Mouse (Mus musculus) ES-Bruce4 (cell line): ENCODE data around the gene Mfsd11. TPM values are rescaled to one million over a fixed set of nuclear protein-coding genes. Genes with fewer than 3 reads are reported as not detected.
A peak's percentile ranks its signal among the peaks of the same experiment; 100 is the strongest.

Source experiments
- H3K27ac ChIP-seq: 2 replicates; pipeline ENCODE4 v1.5.1; 2012; ENCODE audit warnings: low read length, inconsistent platforms; ENCODE audit not compliant: insufficient read depth
- H3K27me3 ChIP-seq: 2 replicates; pipeline ENCODE4 v1.6.1; 2012; ENCODE audit warnings: mild to moderate bottlenecking, low read length, inconsistent platforms; ENCODE audit not compliant: control insufficient read depth, poor library complexity, insufficient read depth, severe bottlenecking
- H3K36me3 ChIP-seq: 2 replicates; pipeline ENCODE4 v1.6.1; 2012; ENCODE audit warnings: inconsistent platforms, mild to moderate bottlenecking, low read length, moderate library complexity; ENCODE audit not compliant: control insufficient read depth, poor library complexity, insufficient read depth, severe bottlenecking
- H3K4me1 ChIP-seq: one replicate; pipeline ENCODE4 v1.8.1; 2011; ENCODE audit warnings: low read length; ENCODE audit not compliant: control insufficient read depth, insufficient read depth
- H3K4me3 ChIP-seq: 2 replicates; pipeline ENCODE4 v1.5.1; 2011; ENCODE audit warnings: low read depth, mild to moderate bottlenecking, low read length
- H3K9ac ChIP-seq: 2 replicates; pipeline ENCODE4 v1.6.1; 2012; ENCODE audit warnings: low read depth, mild to moderate bottlenecking, inconsistent platforms; ENCODE audit not compliant: poor library complexity, severe bottlenecking
- H3K9me3 ChIP-seq: replicated peaks from 2 replicates; pipeline ENCODE4 v1.6.1; 2012; ENCODE audit warnings: mild to moderate bottlenecking, low read length, inconsistent platforms; ENCODE audit not compliant: control insufficient read depth, poor library complexity, insufficient read depth, severe bottlenecking
- CTCF ChIP-seq: IDR thresholded peaks from one replicate; pipeline ENCODE4 v1.8.1; 2011; ENCODE audit warnings: low read depth, low read length
- EP300 ChIP-seq: IDR thresholded peaks from 2 replicates; pipeline ENCODE4 v1.6.1; 2011; ENCODE audit warnings: low read depth, low read length; ENCODE audit not compliant: insufficient read depth
- POLR2A ChIP-seq: IDR thresholded peaks from one replicate; pipeline ENCODE4 v1.8.1; 2011; ENCODE audit warnings: low read length; ENCODE audit not compliant: insufficient read depth
- polyA plus RNA-seq: library from polyadenylated mRNA; stranded (reverse); fragments of >200 nt; gene quantifications from 2 replicates; pipeline ENCODE4 v1.2.4, GENCODE M21; 2011; ENCODE audit warnings: low read depth; ENCODE audit not compliant: missing spikeins, insufficient read depth, insufficient read length

The Mfsd11 gene
- polyA plus RNA-seq, 1 experiment: 15.1 TPM

DNA sequence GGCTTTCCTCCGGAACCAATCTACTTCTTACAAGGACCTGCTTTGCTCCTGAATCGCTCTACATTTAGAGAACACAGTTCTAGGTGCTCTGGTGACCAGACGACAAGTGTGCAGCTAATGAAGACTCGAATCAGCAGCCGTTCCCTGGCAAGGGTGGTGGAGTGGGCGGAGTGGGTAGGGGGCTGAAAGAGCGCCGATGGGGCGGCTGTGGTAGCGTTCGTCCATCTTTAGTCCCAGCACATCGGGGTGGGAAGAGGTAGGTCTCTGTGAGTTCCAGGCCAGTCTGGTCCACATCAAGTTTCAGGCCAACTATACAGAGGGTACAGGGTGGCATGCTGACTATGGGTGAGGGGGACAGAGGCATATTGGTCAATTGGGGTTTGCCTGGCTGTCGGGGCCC is 38.6 kb upstream of the Mfsd11 start:
- Histone ChIP-seq H3K27ac (peak overlapping the region; percentile 70), H3K4me3 (peak overlapping the region; percentile 19; the same call in 1 of the 2 replicates), H3K9ac (peak overlapping the region; percentile 8), H3K36me3 (no peaks in the 10 kb centered on the region), H3K9me3 (no peaks in the 10 kb centered on the region), H3K4me1 (peaks cover 10% of the 10 kb centered on the region), H3K27me3 (no peaks in the 10 kb centered on the region)
- TF ChIP-seq CTCF: no peak
- TF ChIP-seq EP300: no peak
- TF ChIP-seq POLR2A: no peak

GRCm38 (mm10) chr11:116814076-116814883 is 38.0 kb upstream of the Mfsd11 start:
- H3K36me3 ChIP-seq: no peaks in the 10 kb centered on the region
- TF ChIP-seq CTCF (no peak), POLR2A (no peak), EP300 (peak; percentile 52)
- H3K27me3 ChIP-seq: no peaks in the 10 kb centered on the region
- H3K27ac ChIP-seq: peak overlapping the region; percentile 70
- no peaks in the 10 kb centered on the region for H3K9me3 ChIP-seq
- 0 out of 2 replicates have a peak overlapping the region, but pooled peaks have one; percentile 8 for H3K9ac ChIP-seq
- H3K4me1 ChIP-seq: peaks cover 10% of the 10 kb centered on the region
- H3K4me3 ChIP-seq: 0 out of 2 replicates have a peak overlapping the region, but pooled peaks have one; percentile 19

GRCm38 (mm10) chr11:116814884-116815415 is 37.3 kb upstream of the Mfsd11 start:
- H3K9me3 ChIP-seq: no peaks in the 10 kb centered on the region
- H3K27me3 ChIP-seq: no peaks in the 10 kb centered on the region
- H3K4me1 ChIP-seq: peaks cover 10% of the 10 kb centered on the region
- no peaks in the 10 kb centered on the region for H3K36me3 ChIP-seq
- no peak overlapping the region for H3K9ac ChIP-seq
- peak overlapping the region; percentile 51; the same call in 1 of the 2 replicates for H3K27ac ChIP-seq
- 0 out of 2 replicates have a peak overlapping the region, but pooled peaks have one; percentile 0 for H3K4me3 ChIP-seq
- TF ChIP-seq CTCF: no peak
- TF ChIP-seq EP300: no peak
- no peak for TF ChIP-seq POLR2A

DNA sequence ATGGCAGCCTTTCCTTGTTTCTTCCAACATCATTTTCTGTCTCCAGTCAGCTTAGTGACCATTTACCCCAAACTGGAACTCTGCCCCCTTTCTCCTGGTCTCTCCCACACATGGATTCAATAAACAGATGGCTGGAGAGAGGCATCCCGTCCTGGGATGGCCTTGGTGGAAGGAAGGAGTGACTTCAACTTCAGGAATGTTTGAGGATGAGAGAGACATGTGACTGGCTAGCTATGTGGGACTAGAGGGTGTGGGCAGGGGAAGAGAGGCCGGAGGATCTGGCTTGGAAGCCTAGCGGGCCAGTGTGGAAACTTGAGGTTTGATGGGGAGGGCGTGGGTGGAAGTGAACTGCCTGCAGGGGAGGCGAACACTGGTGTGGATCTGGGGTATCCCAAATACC is 35.5 kb upstream of the Mfsd11 start:
- Histone ChIP-seq H3K27ac (no peak overlapping the region), H3K27me3 (no peaks in the 10 kb centered on the region), H3K36me3 (no peaks in the 10 kb centered on the region), H3K4me1 (peaks cover 10% of the 10 kb centered on the region), H3K4me3 (no peak overlapping the region), H3K9ac (no peak overlapping the region), H3K9me3 (no peaks in the 10 kb centered on the region)
- no peak for TF ChIP-seq EP300
- TF ChIP-seq POLR2A: no peak
- no peak for TF ChIP-seq CTCF

- Histone ChIP-seq H3K9me3 (no peaks in the 10 kb centered on the region), H3K36me3 (no peaks in the 10 kb centered on the region), H3K4me1 (peaks cover 10% of the 10 kb centered on the region), H3K27ac (no peak overlapping the region), H3K27me3 (no peaks in the 10 kb centered on the region), H3K4me3 (no peak overlapping the region), H3K9ac (no peak overlapping the region)
- TF ChIP-seq CTCF (no peak), EP300 (no peak), POLR2A (no peak)
Observed at GRCm38 (mm10) chr11:116817567-116817966, 34.7 kb upstream of the Mfsd11 start.

DNA sequence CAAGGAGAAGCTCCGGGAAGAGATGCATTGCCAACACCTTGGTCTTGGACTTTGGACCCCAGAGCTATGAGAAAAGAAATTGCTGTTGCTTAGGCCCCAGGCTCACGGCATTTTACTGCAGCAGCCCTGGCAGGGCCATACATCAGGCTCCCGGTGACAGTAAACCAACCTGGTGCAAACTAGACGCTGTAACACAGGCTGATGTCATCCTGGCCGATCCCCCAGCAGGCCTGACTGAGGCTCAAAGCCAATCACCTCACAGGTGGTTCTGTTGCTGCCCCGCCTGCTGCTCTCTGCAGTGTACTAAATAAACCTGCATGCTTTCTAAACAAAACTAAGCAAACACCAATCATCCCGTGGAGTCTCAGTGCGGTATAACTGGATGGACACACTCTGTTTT is 33.5 kb upstream of the Mfsd11 start:
- H3K9ac ChIP-seq: no peak overlapping the region
- H3K4me3 ChIP-seq: no peak overlapping the region
- TF ChIP-seq EP300 (no peak), CTCF (no peak), POLR2A (no peak)
- no peaks in the 10 kb centered on the region for H3K36me3 ChIP-seq
- H3K9me3 ChIP-seq: no peaks in the 10 kb centered on the region
- no peak overlapping the region for H3K27ac ChIP-seq
- no peaks in the 10 kb centered on the region for H3K27me3 ChIP-seq
- peaks cover 5% of the 10 kb centered on the region for H3K4me1 ChIP-seq
